Mouse (Mus musculus) forebrain, embryonic 16.5 days (tissue): Measurements from ENCODE around the gene Slco3a1. TPM values are rescaled to one million over a fixed set of nuclear protein-coding genes. Genes with fewer than 3 reads are reported as not detected.

Experiments
- ATAC-seq: fragments of 200-750 bp; cut with Nextera tagmentation; 2 replicates; pipeline ENCODE4 v1.8.0; 2017; ENCODE audit warnings: mild to moderate bottlenecking, moderate library complexity
- H3K27ac ChIP-seq: fragments of 300-500 bp; sonication (generic); 2 replicates; pipeline ENCODE4 v1.5.1; 2014; ENCODE audit warnings: low read length, control low read depth
- H3K27me3 ChIP-seq: fragments of 300-500 bp; sonication (generic); replicated peaks from 2 replicates; pipeline ENCODE4 v1.6.1; 2014; ENCODE audit warnings: low read length; ENCODE audit not compliant: control insufficient read depth, insufficient read depth
- H3K36me3 ChIP-seq: fragments of 300-500 bp; sonication (generic); 2 replicates; pipeline ENCODE4 v1.6.1; 2014; ENCODE audit not compliant: control insufficient read depth, insufficient read depth
- H3K4me1 ChIP-seq: fragments of 300-500 bp; sonication (generic); replicated peaks from 2 replicates; pipeline ENCODE4 v1.6.1; 2014; ENCODE audit warnings: low read length; ENCODE audit not compliant: control insufficient read depth, insufficient read depth
- H3K4me2 ChIP-seq: fragments of 300-500 bp; sonication (generic); 2 replicates; pipeline ENCODE4 v1.6.1; 2014; ENCODE audit warnings: mild to moderate bottlenecking, low read length, control low read depth
- H3K4me3 ChIP-seq: fragments of 300-500 bp; sonication (generic); replicated peaks from 2 replicates; pipeline ENCODE4 v1.5.1; 2014; ENCODE audit warnings: mild to moderate bottlenecking, low read length, control low read depth
- H3K9ac ChIP-seq: fragments of 300-500 bp; sonication (generic); replicated peaks from 2 replicates; pipeline ENCODE4 v1.6.1; 2014; ENCODE audit warnings: low read depth, low read length, control low read depth
- H3K9me3 ChIP-seq: fragments of 300-500 bp; sonication (generic); 2 replicates; pipeline ENCODE4 v1.6.1; 2016; ENCODE audit warnings: low read length; ENCODE audit not compliant: control insufficient read depth
- WGBS: fragments of 180-500 bp; shearing (Covaris S2); extraction: QIAGEN DNeasy Blood & Tissue Kit; methylation state at CpG from one replicate; pipeline ENCODE4 v1.1.7; 2014; 5-methylcytosine and 5-hydroxymethylcytosine counted together
- polyA plus RNA-seq: library from polyadenylated mRNA; unstranded; fragments of >200 nt; fragmentation: Nextera tagmentation; extraction: Ambion mirVana; gene quantifications from 2 replicates; pipeline ENCODE4 v1.2.1, GENCODE M21; 2015

Slco3a1 gene
- polyA plus RNA-seq, 1 experiment from 2014 or later: 24.2 TPM

- Histone ChIP-seq H3K27me3 (no peaks in the 10 kb centered on the region), H3K27ac (no peak overlapping the region), H3K9ac (no peak overlapping the region), H3K9me3 (no peaks in the 10 kb centered on the region), H3K4me1 (peaks cover 4% of the 10 kb centered on the region; the same call in 1 of the 2 replicates), H3K36me3 (no peaks in the 10 kb centered on the region), H3K4me3 (no peak overlapping the region), H3K4me2 (no peak overlapping the region)
- ATAC-seq: no peak
- 92% methylated on average over 5 of the region's 5 CpGs for WGBS
Observed at GRCm38 (mm10) chr7:74459277-74459676, 95.3 kb downstream of the Slco3a1 start.

GRCm38 (mm10) chr7:74458475-74459221, 95.9 kb downstream of the Slco3a1 start:
- Histone ChIP-seq H3K4me3 (no peak overlapping the region), H3K36me3 (no peaks in the 10 kb centered on the region), H3K27ac (no peak overlapping the region), H3K9ac (no peak overlapping the region), H3K9me3 (no peaks in the 10 kb centered on the region), H3K4me1 (peaks cover 4% of the 10 kb centered on the region; the same call in 1 of the 2 replicates), H3K4me2 (no peak overlapping the region), H3K27me3 (no peaks in the 10 kb centered on the region)
- ATAC-seq: no peak
- 82% methylated on average over 8 of the region's 8 CpGs for WGBS

GRCm38 (mm10) chr7:74457347-74457975, 97.1 kb downstream of the Slco3a1 start:
- ATAC-seq: no peak
- Histone ChIP-seq H3K4me2 (no peak overlapping the region), H3K36me3 (no peaks in the 10 kb centered on the region), H3K9ac (no peak overlapping the region), H3K27me3 (no peaks in the 10 kb centered on the region), H3K27ac (no peak overlapping the region), H3K4me1 (peaks cover 4% of the 10 kb centered on the region; the same call in 1 of the 2 replicates), H3K4me3 (no peak overlapping the region), H3K9me3 (no peaks in the 10 kb centered on the region)
- WGBS: 73% methylated on average over 5 of the region's 5 CpGs

GRCm38 (mm10) chr7:74456781-74457180, 97.8 kb downstream of the Slco3a1 start:
- no peak overlapping the region for H3K27ac ChIP-seq
- H3K36me3 ChIP-seq: no peaks in the 10 kb centered on the region
- no peak overlapping the region for H3K9ac ChIP-seq
- H3K27me3 ChIP-seq: no peaks in the 10 kb centered on the region
- no peak overlapping the region for H3K4me2 ChIP-seq
- WGBS: 79% methylated on average over 2 of the region's 2 CpGs
- no peak for ATAC-seq
- peaks cover 3% of the 10 kb centered on the region; the same call in 1 of the 2 replicates for H3K4me1 ChIP-seq
- no peak overlapping the region for H3K4me3 ChIP-seq
- H3K9me3 ChIP-seq: no peaks in the 10 kb centered on the region

DNA sequence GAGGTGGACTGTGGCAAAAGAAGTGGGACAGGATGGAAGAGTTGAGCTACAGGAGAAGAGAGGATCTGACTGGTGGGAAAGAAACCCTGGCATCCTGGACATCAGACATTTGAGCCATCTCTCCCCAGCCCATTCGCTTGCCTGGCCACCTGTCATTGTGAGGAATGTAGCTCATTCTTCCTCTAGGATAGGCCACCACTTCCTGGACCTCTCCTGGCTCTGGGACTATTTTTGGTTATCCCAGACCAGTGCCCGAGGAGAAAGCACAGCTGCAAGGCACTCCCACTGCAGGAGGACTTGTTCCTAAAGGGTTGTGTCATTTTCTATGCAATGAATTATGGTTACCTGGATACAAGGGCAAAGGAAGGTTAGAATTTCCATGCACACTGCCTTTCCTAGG, 103.5 kb downstream of the Slco3a1 start:
- Histone ChIP-seq H3K4me3 (no peak overlapping the region), H3K4me1 (no peaks in the 10 kb centered on the region), H3K4me2 (no peak overlapping the region), H3K36me3 (no peaks in the 10 kb centered on the region), H3K27ac (no peak overlapping the region), H3K9ac (no peak overlapping the region), H3K27me3 (no peaks in the 10 kb centered on the region), H3K9me3 (no peaks in the 10 kb centered on the region)
- ATAC-seq: no peak
- 64% methylated on average over 2 of the region's 2 CpGs for WGBS

GRCm38 (mm10) chr7:74449802-74450201, 104.8 kb downstream of the Slco3a1 start:
- Histone ChIP-seq H3K4me1 (no peaks in the 10 kb centered on the region), H3K36me3 (no peaks in the 10 kb centered on the region), H3K9me3 (no peaks in the 10 kb centered on the region), H3K27me3 (no peaks in the 10 kb centered on the region), H3K4me3 (no peak overlapping the region), H3K27ac (no peak overlapping the region), H3K9ac (no peak overlapping the region), H3K4me2 (no peak overlapping the region)
- no peak for ATAC-seq
- 90% methylated on average over 1 of the region's 1 CpGs for WGBS

GRCm38 (mm10) chr7:74447781-74448180, 106.8 kb downstream of the Slco3a1 start:
- Histone ChIP-seq H3K27ac (no peak overlapping the region), H3K27me3 (no peaks in the 10 kb centered on the region), H3K9me3 (no peaks in the 10 kb centered on the region), H3K4me3 (no peak overlapping the region), H3K36me3 (no peaks in the 10 kb centered on the region), H3K4me1 (no peaks in the 10 kb centered on the region), H3K9ac (no peak overlapping the region), H3K4me2 (no peak overlapping the region)
- WGBS: 0% methylated on average over 2 of the region's 2 CpGs
- ATAC-seq: no peak

- Histone ChIP-seq H3K4me2 (no peak overlapping the region), H3K4me3 (no peak overlapping the region), H3K36me3 (no peaks in the 10 kb centered on the region), H3K4me1 (no peaks in the 10 kb centered on the region), H3K27ac (no peak overlapping the region), H3K9ac (no peak overlapping the region), H3K27me3 (no peaks in the 10 kb centered on the region), H3K9me3 (no peaks in the 10 kb centered on the region)
- WGBS: 82% methylated on average over 5 of the region's 5 CpGs
- ATAC-seq: no peak
Observed at GRCm38 (mm10) chr7:74445148-74445547, 109.4 kb downstream of the Slco3a1 start.

GRCm38 (mm10) chr7:74442380-74442779, 112.2 kb downstream of the Slco3a1 start:
- Histone ChIP-seq H3K4me1 (peaks cover 3% of the 10 kb centered on the region; the same call in 1 of the 2 replicates), H3K9ac (no peak overlapping the region), H3K4me3 (no peak overlapping the region), H3K27ac (no peak overlapping the region), H3K4me2 (no peak overlapping the region), H3K27me3 (no peaks in the 10 kb centered on the region), H3K36me3 (no peaks in the 10 kb centered on the region), H3K9me3 (no peaks in the 10 kb centered on the region)
- 93% methylated on average over 5 of the region's 5 CpGs for WGBS
- ATAC-seq: no peak
